Mouse (Mus musculus) neural tube, embryonic 14.5 days (tissue): Measurements from ENCODE around the gene Tiprl. TPM values are rescaled to one million over a fixed set of nuclear protein-coding genes. Genes with fewer than 3 reads are reported as not detected.

ENCODE experiments used
- ATAC-seq: fragments of 200-750 bp; cut with Nextera tagmentation; 2 replicates; pipeline ENCODE4 v1.8.0; 2017; ENCODE audit warnings: low read depth, mild to moderate bottlenecking, moderate TSS enrichment, moderate library complexity
- H3K27ac ChIP-seq: fragments of 300-500 bp; sonication (generic); 2 replicates; pipeline ENCODE4 v1.5.1; 2014; ENCODE audit warnings: low read depth, mild to moderate bottlenecking, control low read depth, low read length, moderate library complexity, mixed read lengths
- H3K27me3 ChIP-seq: fragments of 300-500 bp; sonication (generic); 2 replicates; pipeline ENCODE4 v1.6.1; 2014; ENCODE audit warnings: low read length; ENCODE audit not compliant: control insufficient read depth, insufficient read depth
- H3K36me3 ChIP-seq: fragments of 300-500 bp; sonication (generic); 2 replicates; pipeline ENCODE4 v1.6.1; 2014; ENCODE audit warnings: low read length, mixed read lengths; ENCODE audit not compliant: control insufficient read depth, insufficient read depth
- H3K4me1 ChIP-seq: fragments of 300-500 bp; sonication (generic); 2 replicates; pipeline ENCODE4 v1.6.1; 2014; ENCODE audit warnings: low read length; ENCODE audit not compliant: control insufficient read depth, insufficient read depth
- H3K4me2 ChIP-seq: fragments of 300-500 bp; sonication (generic); 2 replicates; pipeline ENCODE4 v1.6.1; 2014; ENCODE audit warnings: mild to moderate bottlenecking, low read depth, low read length, control low read depth
- H3K4me3 ChIP-seq: fragments of 300-500 bp; sonication (generic); 2 replicates; pipeline ENCODE4 v1.5.1; 2014; ENCODE audit warnings: low read depth, low read length, control low read depth, mixed read lengths
- H3K9ac ChIP-seq: fragments of 300-500 bp; sonication (generic); replicated peaks from 2 replicates; pipeline ENCODE4 v1.6.1; 2014; ENCODE audit warnings: low read depth, mild to moderate bottlenecking, control low read depth, low read length, mixed read lengths
- H3K9me3 ChIP-seq: fragments of 300-500 bp; sonication (generic); 2 replicates; pipeline ENCODE4 v1.6.1; 2016; ENCODE audit warnings: low read length; ENCODE audit not compliant: control insufficient read depth
- WGBS: fragments of 180-500 bp; shearing (Covaris S2); extraction: QIAGEN DNeasy Blood & Tissue Kit; methylation state at CpG from one replicate; pipeline ENCODE4 v1.1.7; 2014; 5-methylcytosine and 5-hydroxymethylcytosine counted together
- polyA plus RNA-seq: library from polyadenylated mRNA; unstranded; fragments of >200 nt; fragmentation: Nextera tagmentation; extraction: Ambion mirVana; gene quantifications from 2 replicates; pipeline ENCODE4 v1.2.1, GENCODE M21; 2014

Tiprl gene
- polyA plus RNA-seq, 1 experiment from 2014 or later, result 141 TPM

GRCm38 (mm10) chr1:165190068-165190467, 46.7 kb downstream of the Tiprl start:
- H3K27me3 ChIP-seq, result peaks cover 5% of the 10 kb centered on the region
- no peak overlapping the region for H3K9ac ChIP-seq
- H3K4me3 ChIP-seq, result no peak overlapping the region
- no peak overlapping the region for H3K27ac ChIP-seq
- no peak for ATAC-seq
- no peaks in the 10 kb centered on the region for H3K9me3 ChIP-seq
- peaks cover 4% of the 10 kb centered on the region; the same call in 1 of the 2 replicates for H3K4me1 ChIP-seq
- no peaks in the 10 kb centered on the region for H3K36me3 ChIP-seq
- no peak overlapping the region for H3K4me2 ChIP-seq
- 81% methylated on average over 6 of the region's 6 CpGs for WGBS

GRCm38 (mm10) chr1:165188806-165189580, 47.8 kb downstream of the Tiprl start:
- H3K27me3 ChIP-seq, result peaks cover 2% of the 10 kb centered on the region
- H3K4me1 ChIP-seq, result no peaks in the 10 kb centered on the region
- H3K4me2 ChIP-seq, result no peak overlapping the region
- H3K9ac ChIP-seq, result no peak overlapping the region
- ATAC-seq, result no peak
- 82% methylated on average over 10 of the region's 10 CpGs for whole genome bisulfite sequencing
- no peak overlapping the region for H3K4me3 ChIP-seq
- no peak overlapping the region for H3K27ac ChIP-seq
- no peaks in the 10 kb centered on the region for H3K36me3 ChIP-seq
- no peaks in the 10 kb centered on the region for H3K9me3 ChIP-seq

- 31% methylated on average over 5 of the region's 5 CpGs for WGBS
- ATAC-seq, result peak; percentile 28; the same call in 1 of the 2 replicates
These were observed 49.4 kb downstream of the Tiprl start for GRCm38 (mm10) chr1:165187357-165187756.

GRCm38 (mm10) chr1:165186491-165186890, 50.3 kb downstream of the Tiprl start:
- Histone ChIP-seq H3K27ac (no peak overlapping the region), H3K4me3 (no peak overlapping the region), H3K27me3 (no peaks in the 10 kb centered on the region), H3K4me1 (no peaks in the 10 kb centered on the region), H3K36me3 (no peaks in the 10 kb centered on the region), H3K9ac (no peak overlapping the region), H3K9me3 (no peaks in the 10 kb centered on the region), H3K4me2 (no peak overlapping the region)
- no peak for ATAC-seq
- WGBS, result 86% methylated on average over 12 of the region's 12 CpGs

More at GRCm38 (mm10) chr1:165187357-165187756, 49.4 kb downstream of the Tiprl start:
- Histone ChIP-seq H3K4me3 (no peak overlapping the region), H3K9me3 (no peaks in the 10 kb centered on the region), H3K27me3 (no peaks in the 10 kb centered on the region), H3K9ac (no peak overlapping the region), H3K4me1 (no peaks in the 10 kb centered on the region), H3K27ac (no peak overlapping the region), H3K4me2 (no peak overlapping the region), H3K36me3 (no peaks in the 10 kb centered on the region)

- 66% methylated on average over 7 of the region's 7 CpGs for WGBS
- Histone ChIP-seq H3K9me3 (no peaks in the 10 kb centered on the region), H3K36me3 (no peaks in the 10 kb centered on the region), H3K27me3 (no peaks in the 10 kb centered on the region), H3K4me2 (no peak overlapping the region), H3K4me1 (no peaks in the 10 kb centered on the region), H3K27ac (no peak overlapping the region), H3K9ac (no peak overlapping the region), H3K4me3 (no peak overlapping the region)
- ATAC-seq, result no peak
These were observed 51.7 kb downstream of the Tiprl start for GRCm38 (mm10) chr1:165185116-165185515.

GRCm38 (mm10) chr1:165184178-165184577, 52.6 kb downstream of the Tiprl start:
- ATAC-seq, result no peak
- H3K36me3 ChIP-seq, result no peaks in the 10 kb centered on the region
- no peak overlapping the region for H3K4me3 ChIP-seq
- H3K4me1 ChIP-seq, result no peaks in the 10 kb centered on the region
- H3K27me3 ChIP-seq, result no peaks in the 10 kb centered on the region
- no peak overlapping the region for H3K27ac ChIP-seq
- H3K9ac ChIP-seq, result no peak overlapping the region
- no peaks in the 10 kb centered on the region for H3K9me3 ChIP-seq
- 94% methylated on average over 3 of the region's 3 CpGs for WGBS
- H3K4me2 ChIP-seq, result no peak overlapping the region

- H3K27ac ChIP-seq, result no peak overlapping the region
- H3K9me3 ChIP-seq, result no peaks in the 10 kb centered on the region
- WGBS, result 82% methylated on average over 6 of the region's 6 CpGs
- H3K36me3 ChIP-seq, result no peaks in the 10 kb centered on the region
- ATAC-seq, result no peak
- no peak overlapping the region for H3K4me3 ChIP-seq
- H3K4me1 ChIP-seq, result no peaks in the 10 kb centered on the region
- H3K9ac ChIP-seq, result no peak overlapping the region
- no peak overlapping the region for H3K4me2 ChIP-seq
- H3K27me3 ChIP-seq, result no peaks in the 10 kb centered on the region
These were observed 53.4 kb downstream of the Tiprl start for GRCm38 (mm10) chr1:165183400-165183799.

GRCm38 (mm10) chr1:165179321-165179720, 57.5 kb downstream of the Tiprl start:
- ATAC-seq, result no peak
- Histone ChIP-seq H3K36me3 (no peaks in the 10 kb centered on the region), H3K27me3 (no peaks in the 10 kb centered on the region), H3K4me3 (no peak overlapping the region), H3K27ac (no peak overlapping the region), H3K9me3 (no peaks in the 10 kb centered on the region), H3K4me2 (no peak overlapping the region), H3K9ac (no peak overlapping the region), H3K4me1 (no peaks in the 10 kb centered on the region)
- 84% methylated on average over 5 of the region's 5 CpGs for WGBS

GRCm38 (mm10) chr1:165178075-165178474, 58.7 kb downstream of the Tiprl start:
- ATAC-seq, result no peak
- WGBS, result 84% methylated on average over 6 of the region's 6 CpGs
- H3K9me3 ChIP-seq, result no peaks in the 10 kb centered on the region
- H3K36me3 ChIP-seq, result no peaks in the 10 kb centered on the region
- H3K27ac ChIP-seq, result no peak overlapping the region
- H3K9ac ChIP-seq, result no peak overlapping the region
- H3K27me3 ChIP-seq, result no peaks in the 10 kb centered on the region
- no peak overlapping the region for H3K4me3 ChIP-seq
- H3K4me1 ChIP-seq, result no peaks in the 10 kb centered on the region
- H3K4me2 ChIP-seq, result no peak overlapping the region
